Mouse (Mus musculus) stomach, postnatal 0 days (tissue): ENCODE measurements around the gene Pdzd8. TPM values are rescaled to one million over a fixed set of nuclear protein-coding genes. Genes with fewer than 3 reads are reported as not detected.

Source experiments
- ATAC-seq: fragments of 200-750 bp; cut with Nextera tagmentation; 2 replicates; pipeline ENCODE4 v1.8.0; 2017; ENCODE audit not compliant: low FRiP score, low TSS enrichment
- DNase-seq: peaks from one replicate; pipeline ENCODE4 v3.0.0-alpha.2; 2016; ENCODE audit warnings: low spot score
- H3K27ac ChIP-seq: fragments of 300-500 bp; sonication (generic); replicated peaks from 2 replicates; pipeline ENCODE4 v1.5.1; 2014; ENCODE audit warnings: mild to moderate bottlenecking, control low read depth
- H3K27me3 ChIP-seq: fragments of 300-500 bp; sonication (generic); 2 replicates; pipeline ENCODE4 v1.6.1; 2014; ENCODE audit warnings: low read length; ENCODE audit not compliant: control insufficient read depth, insufficient read depth
- H3K36me3 ChIP-seq: fragments of 300-500 bp; sonication (generic); 2 replicates; pipeline ENCODE4 v1.6.1; 2014; ENCODE audit warnings: low read length, mixed read lengths; ENCODE audit not compliant: control insufficient read depth, insufficient read depth
- H3K4me1 ChIP-seq: fragments of 300-500 bp; sonication (generic); replicated peaks from 2 replicates; pipeline ENCODE4 v1.6.1; 2014; ENCODE audit warnings: antibody characterized with exemption; ENCODE audit not compliant: control insufficient read depth, insufficient read depth
- H3K4me2 ChIP-seq: fragments of 300-500 bp; sonication (generic); replicated peaks from 2 replicates; pipeline ENCODE4 v1.6.1; 2014; ENCODE audit warnings: low read depth, mild to moderate bottlenecking, control low read depth, moderate library complexity
- H3K4me3 ChIP-seq: fragments of 300-500 bp; sonication (generic); 2 replicates; pipeline ENCODE4 v1.5.1; 2014; ENCODE audit warnings: low read depth, low read length, control low read depth
- H3K9ac ChIP-seq: fragments of 300-500 bp; sonication (generic); 2 replicates; pipeline ENCODE4 v1.6.1; 2014; ENCODE audit warnings: mild to moderate bottlenecking, low read length, control low read depth, mixed read lengths
- H3K9me3 ChIP-seq: fragments of 300-500 bp; sonication (generic); 2 replicates; pipeline ENCODE4 v1.6.1; 2016; ENCODE audit warnings: low read length; ENCODE audit not compliant: control insufficient read depth
- CTCF ChIP-seq: IDR thresholded peaks from 2 replicates; pipeline ENCODE4 v1.5.1; 2016; ENCODE audit warnings: antibody characterized with exemption, low read depth, mild to moderate bottlenecking, moderate library complexity
- EP300 ChIP-seq: optimal IDR thresholded peaks from 2 replicates; pipeline ENCODE3; 2016; ENCODE audit warnings: antibody characterized with exemption
- WGBS: fragments of 180-500 bp; shearing (Covaris S2); extraction: QIAGEN DNeasy Blood & Tissue Kit; methylation state at CpG from one replicate; pipeline ENCODE4 v1.1.7; 2014; 5-methylcytosine and 5-hydroxymethylcytosine counted together
- polyA plus RNA-seq: library from polyadenylated mRNA; unstranded; fragments of >200 nt; fragmentation: Nextera tagmentation; extraction: Ambion mirVana; gene quantifications from 2 replicates; pipeline ENCODE4 v1.2.1, GENCODE M21; 2015

Pdzd8 gene
- polyA plus RNA-seq, 1 experiment from 2014 or later, result 4.4 TPM

DNA sequence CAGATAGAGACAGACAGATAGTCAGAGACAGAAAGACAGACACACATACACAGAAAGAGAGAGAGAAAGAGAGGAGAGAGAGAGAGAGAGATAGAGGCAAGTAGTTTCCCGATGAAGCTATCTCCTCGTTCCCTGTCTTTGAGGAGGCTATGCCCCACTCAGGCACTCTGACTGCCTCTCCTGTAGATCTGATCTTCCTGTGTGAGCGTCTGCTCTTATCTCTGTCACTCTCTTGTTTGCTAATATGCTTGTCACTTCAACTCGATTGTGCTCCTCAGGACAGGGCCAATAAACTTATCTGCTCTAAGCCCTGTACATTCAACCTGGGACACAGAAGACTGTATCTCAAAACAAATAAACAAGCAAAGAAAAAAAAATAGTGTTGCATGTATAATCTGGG, 13.6 kb upstream of the Pdzd8 start:
- no peak overlapping the region for H3K27ac ChIP-seq
- H3K9ac ChIP-seq, result no peak overlapping the region
- H3K36me3 ChIP-seq, result no peaks in the 10 kb centered on the region
- H3K4me1 ChIP-seq, result no peaks in the 10 kb centered on the region
- H3K9me3 ChIP-seq, result no peaks in the 10 kb centered on the region
- ATAC-seq (no peak), DNase-seq (no peak)
- WGBS, result 28% methylated on average over 4 of the region's 4 CpGs
- TF ChIP-seq EP300 (no peak), CTCF (no peak)
- H3K4me3 ChIP-seq, result no peak overlapping the region
- H3K27me3 ChIP-seq, result no peaks in the 10 kb centered on the region
- no peak overlapping the region for H3K4me2 ChIP-seq

- Histone ChIP-seq H3K4me2 (no peak overlapping the region), H3K9me3 (no peaks in the 10 kb centered on the region), H3K4me1 (no peaks in the 10 kb centered on the region), H3K36me3 (no peaks in the 10 kb centered on the region), H3K27me3 (no peaks in the 10 kb centered on the region), H3K4me3 (no peak overlapping the region), H3K27ac (no peak overlapping the region), H3K9ac (no peak overlapping the region)
- ATAC-seq, result no peak
- DNase-seq, result no peak
- TF ChIP-seq EP300, result no peak
- no peak for TF ChIP-seq CTCF
- WGBS, result 71% methylated on average over 4 of the region's 4 CpGs
Observed at GRCm38 (mm10) chr19:59357878-59358277, 12.3 kb upstream of the Pdzd8 start.

- Histone ChIP-seq H3K4me2 (no peak overlapping the region), H3K9ac (no peak overlapping the region), H3K4me1 (no peaks in the 10 kb centered on the region), H3K4me3 (no peak overlapping the region), H3K9me3 (no peaks in the 10 kb centered on the region), H3K36me3 (no peaks in the 10 kb centered on the region), H3K27ac (no peak overlapping the region), H3K27me3 (no peaks in the 10 kb centered on the region)
- 63% methylated on average over 14 of the region's 14 CpGs for WGBS
- TF ChIP-seq EP300, result no peak
- no peak for TF ChIP-seq CTCF
- DNase-seq (no peak), ATAC-seq (no peak)
Observed at GRCm38 (mm10) chr19:59356843-59357595, 11.4 kb upstream of the Pdzd8 start.

- WGBS, result 77% methylated on average over 3 of the region's 3 CpGs
- no peak for TF ChIP-seq CTCF
- no peak for TF ChIP-seq EP300
Observed at GRCm38 (mm10) chr19:59356388-59356787, 10.8 kb upstream of the Pdzd8 start.

GRCm38 (mm10) chr19:59354906-59355305, 9.3 kb upstream of the Pdzd8 start:
- 38% methylated on average over 2 of the region's 2 CpGs for WGBS
- no peak for ATAC-seq

More at GRCm38 (mm10) chr19:59356388-59356787, 10.8 kb upstream of the Pdzd8 start:
- H3K9ac ChIP-seq, result no peak overlapping the region
- H3K27ac ChIP-seq, result no peak overlapping the region
- H3K36me3 ChIP-seq, result no peaks in the 10 kb centered on the region
- ATAC-seq (no peak), DNase-seq (no peak)
- H3K4me2 ChIP-seq, result no peak overlapping the region
- H3K4me3 ChIP-seq, result no peak overlapping the region
- H3K4me1 ChIP-seq, result no peaks in the 10 kb centered on the region
- H3K27me3 ChIP-seq, result no peaks in the 10 kb centered on the region
- no peaks in the 10 kb centered on the region for H3K9me3 ChIP-seq

GRCm38 (mm10) chr19:59352760-59353159, 7.2 kb upstream of the Pdzd8 start:
- ATAC-seq (no peak), DNase-seq (no peak)
- Histone ChIP-seq H3K36me3 (no peaks in the 10 kb centered on the region), H3K4me3 (no peak overlapping the region), H3K27ac (no peak overlapping the region), H3K4me2 (no peak overlapping the region), H3K27me3 (no peaks in the 10 kb centered on the region), H3K9me3 (no peaks in the 10 kb centered on the region), H3K4me1 (no peaks in the 10 kb centered on the region), H3K9ac (no peak overlapping the region)
- no peak for TF ChIP-seq CTCF
- TF ChIP-seq EP300, result no peak
- WGBS, result 67% methylated on average over 3 of the region's 3 CpGs

More at GRCm38 (mm10) chr19:59354906-59355305, 9.3 kb upstream of the Pdzd8 start:
- no peak overlapping the region for H3K9ac ChIP-seq
- no peak overlapping the region for H3K4me2 ChIP-seq
- H3K36me3 ChIP-seq, result no peaks in the 10 kb centered on the region
- TF ChIP-seq CTCF (no peak), EP300 (no peak)
- DNase-seq, result no peak
- no peaks in the 10 kb centered on the region for H3K4me1 ChIP-seq
- no peaks in the 10 kb centered on the region for H3K27me3 ChIP-seq
- H3K27ac ChIP-seq, result no peak overlapping the region
- no peaks in the 10 kb centered on the region for H3K9me3 ChIP-seq
- no peak overlapping the region for H3K4me3 ChIP-seq
